Mouse (Mus musculus): ENCODE measurements around the gene Ggnbp2. TPM values are rescaled to one million over a fixed set of nuclear protein-coding genes. Genes with fewer than 3 reads are reported as not detected.

Ggnbp2 gene
- 75.5 and 76.8 TPM in 2 replicates for polyA plus RNA-seq (2016; fragmentation: Nextera tagmentation; extraction: Ambion mirVana)

DNA sequence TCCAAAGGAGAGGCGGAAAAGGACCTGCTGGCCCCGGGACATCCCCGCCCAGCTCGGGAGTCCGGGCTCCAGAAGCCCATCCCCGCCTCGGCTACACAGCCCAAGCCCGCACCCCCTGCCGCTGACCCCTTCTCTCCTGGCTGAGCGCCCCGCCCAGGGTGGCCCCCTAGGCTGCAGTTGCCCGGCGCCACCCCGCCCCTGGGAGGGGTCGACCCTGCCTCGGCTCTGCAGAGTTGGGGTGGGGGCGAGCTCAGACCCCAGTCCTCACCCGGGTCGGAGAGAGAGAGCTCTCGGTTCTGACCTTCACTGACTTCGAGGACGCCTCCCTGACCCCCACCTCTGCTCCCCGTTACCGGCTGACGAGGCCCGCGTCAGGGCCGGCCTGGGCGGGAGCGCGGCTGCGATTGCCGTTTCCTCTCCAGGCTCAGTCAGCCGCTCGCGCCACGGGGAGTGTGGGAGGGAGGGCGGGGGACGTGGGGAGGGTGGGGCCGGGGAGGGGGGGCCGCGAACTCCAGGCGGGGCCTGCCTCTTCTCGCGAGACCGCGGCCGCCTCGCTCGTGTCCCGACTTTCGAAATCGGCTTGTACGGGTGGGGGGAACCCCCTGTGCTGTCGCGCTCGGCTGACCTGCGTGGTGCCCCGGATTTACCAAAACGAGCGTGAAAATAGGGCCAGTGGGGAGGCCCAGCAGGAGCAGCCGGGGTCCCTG lies at the start of gene Ggnbp2:
Ggnbp2 (minus strand) TSS at position 481 of the 707 bp plus-strand sequence.
- peak within 1 kb of the TSS; percentile 79 for H3K4me2 ChIP-seq
- peak within 1 kb of the TSS; percentile 98 for H3K4me3 ChIP-seq
- H3K27me3 ChIP-seq (replicated peaks), result no peaks in the 10 kb centered on the region
- H3K27ac ChIP-seq, result peak within 1 kb of the TSS; percentile 100
- WGBS (ENCODE audit: insufficient replicate concordance), result under 1% methylated on average over 46 of the region's 62 CpGs
- ATAC-seq, result peak; percentile 81
- H3K4me1 ChIP-seq, result peaks cover 45% of the 10 kb centered on the region
- H3K9me3 ChIP-seq (replicated peaks), result no peaks in the 10 kb centered on the region
- H3K36me3 ChIP-seq, result peaks cover 25% of the 10 kb centered on the region
- peak within 1 kb of the TSS; percentile 99 for H3K9ac ChIP-seq

- H3K36me3 ChIP-seq, result no peaks in the 10 kb centered on the region
- no peak overlapping the region for H3K9ac ChIP-seq
- H3K9me3 ChIP-seq (replicated peaks), result no peaks in the 10 kb centered on the region
- no peak for ATAC-seq
- H3K27ac ChIP-seq, result no peak overlapping the region
- 0 out of 2 replicates have a peak, but pooled peaks cover 14% of the 10 kb centered on the region for H3K27me3 ChIP-seq (replicated peaks)
- no peak overlapping the region for H3K4me2 ChIP-seq
- 52% methylated on average over 7 of the region's 7 CpGs for WGBS (ENCODE audit: insufficient replicate concordance)
- H3K4me1 ChIP-seq, result peaks cover 26% of the 10 kb centered on the region
- no peak overlapping the region for H3K4me3 ChIP-seq
Measured at GRCm38 (mm10) chr11:84919951-84920350, 49.3 kb upstream of the Ggnbp2 start.

DNA sequence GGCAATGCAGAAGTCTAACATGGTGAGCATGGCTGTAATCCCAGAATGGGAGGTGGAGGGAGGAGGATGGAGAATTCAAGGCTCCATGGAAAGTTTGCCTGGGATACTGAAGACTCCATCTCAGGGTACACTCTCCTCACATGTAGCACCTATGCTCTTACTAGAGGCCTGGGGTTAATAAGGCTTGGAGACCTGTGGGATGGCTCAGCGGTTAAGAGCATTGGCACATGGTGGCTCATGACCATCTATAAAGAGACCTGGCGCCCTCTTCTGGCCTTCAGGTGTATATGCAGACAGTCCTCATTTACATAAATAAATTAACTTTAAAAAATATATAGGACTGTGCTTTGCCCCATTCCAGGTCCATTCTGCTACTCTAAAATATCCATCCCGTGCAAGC lies 48.7 kb upstream of the Ggnbp2 start:
- Histone ChIP-seq H3K4me2 (no peak overlapping the region), H3K27me3 (replicated peaks) (0 out of 2 replicates have a peak, but pooled peaks cover 7% of the 10 kb centered on the region), H3K27ac (no peak overlapping the region), H3K4me3 (no peak overlapping the region), H3K9ac (no peak overlapping the region), H3K9me3 (replicated peaks) (no peaks in the 10 kb centered on the region), H3K36me3 (peaks cover 6% of the 10 kb centered on the region), H3K4me1 (peaks cover 33% of the 10 kb centered on the region)
- no peak for ATAC-seq
- WGBS (ENCODE audit: insufficient replicate concordance), result 30% methylated on average over 3 of the region's 3 CpGs

- H3K27me3 ChIP-seq (replicated peaks), result 0 out of 2 replicates have a peak, but pooled peaks cover 5% of the 10 kb centered on the region
- peak overlapping the region; percentile 55 for H3K4me2 ChIP-seq
- H3K9ac ChIP-seq, result 0 out of 2 replicates have a peak overlapping the region, but pooled peaks have one; percentile 20
- no peak overlapping the region for H3K4me3 ChIP-seq
- peaks cover 37% of the 10 kb centered on the region for H3K4me1 ChIP-seq
- H3K36me3 ChIP-seq, result peaks cover 14% of the 10 kb centered on the region
- ATAC-seq, result peak; percentile 81
- no peaks in the 10 kb centered on the region for H3K9me3 ChIP-seq (replicated peaks)
- peak overlapping the region; percentile 23; the same call in 1 of the 2 replicates for H3K27ac ChIP-seq
- whole genome bisulfite sequencing (ENCODE audit: insufficient replicate concordance), result 3% methylated on average over 16 of the region's 16 CpGs
Measured at GRCm38 (mm10) chr11:84918425-84918824, 47.8 kb upstream of the Ggnbp2 start.

GRCm38 (mm10) chr11:84916703-84917300 lies 46.2 kb upstream of the Ggnbp2 start:
- Histone ChIP-seq H3K9ac (peak overlapping the region; percentile 90; the same call in 1 of the 2 replicates), H3K4me2 (peak overlapping the region; percentile 74), H3K4me1 (peaks cover 37% of the 10 kb centered on the region), H3K27ac (no peak overlapping the region), H3K27me3 (replicated peaks) (no peaks in the 10 kb centered on the region), H3K9me3 (replicated peaks) (no peaks in the 10 kb centered on the region), H3K36me3 (peaks cover 30% of the 10 kb centered on the region), H3K4me3 (peak overlapping the region; percentile 93)
- 56% methylated on average over 7 of the region's 7 CpGs for WGBS (ENCODE audit: insufficient replicate concordance)
- no peak for ATAC-seq

GRCm38 (mm10) chr11:84916053-84916702 lies 45.6 kb upstream of the Ggnbp2 start, which contains the start of gene Znhit3:
Gene Znhit3, minus strand, starts transcription at chr11:84916366.
- Histone ChIP-seq H3K9ac (peak within 1 kb of the TSS; percentile 90), H3K4me3 (peak within 1 kb of the TSS; percentile 93), H3K27ac (peak within 1 kb of the TSS; percentile 76), H3K4me2 (peak within 1 kb of the TSS; percentile 74), H3K27me3 (replicated peaks) (no peaks in the 10 kb centered on the region), H3K9me3 (replicated peaks) (no peaks in the 10 kb centered on the region), H3K36me3 (peaks cover 36% of the 10 kb centered on the region), H3K4me1 (peaks cover 37% of the 10 kb centered on the region)
- 3% methylated on average over 34 of the region's 34 CpGs for WGBS (ENCODE audit: insufficient replicate concordance)
- ATAC-seq, result peak; percentile 82

GRCm38 (mm10) chr11:84914673-84915072 lies 44.1 kb upstream of the Ggnbp2 start:
- Histone ChIP-seq H3K36me3 (peaks cover 50% of the 10 kb centered on the region), H3K4me1 (peaks cover 37% of the 10 kb centered on the region), H3K9me3 (replicated peaks) (no peaks in the 10 kb centered on the region), H3K4me2 (peak overlapping the region; percentile 74), H3K4me3 (peak overlapping the region; percentile 93), H3K27me3 (replicated peaks) (no peaks in the 10 kb centered on the region), H3K27ac (no peak overlapping the region), H3K9ac (0 out of 2 replicates have a peak overlapping the region, but pooled peaks have one; percentile 25)
- ATAC-seq, result no peak
- 72% methylated on average over 5 of the region's 5 CpGs for WGBS (ENCODE audit: insufficient replicate concordance)

DNA sequence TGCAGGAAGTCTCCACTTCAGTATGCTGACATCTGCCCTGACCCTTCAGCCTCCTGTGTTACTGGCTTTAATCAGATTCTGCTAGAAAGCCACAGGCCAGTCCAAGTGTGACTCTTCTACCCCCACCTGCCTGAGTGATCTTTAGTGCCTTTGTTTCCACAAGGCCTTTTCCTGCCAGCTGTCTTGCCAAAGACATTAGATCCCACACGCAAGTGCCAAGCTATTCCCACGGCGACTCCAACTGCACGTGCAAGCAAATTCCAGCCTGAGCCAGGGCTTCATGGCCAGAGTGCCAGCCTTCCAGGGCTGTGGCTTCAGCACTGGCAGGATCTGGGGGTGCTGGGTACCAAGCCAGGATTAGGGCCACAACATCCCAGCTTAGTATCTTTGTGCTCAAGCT lies 39.8 kb upstream of the Ggnbp2 start:
- peaks cover 15% of the 10 kb centered on the region for H3K4me1 ChIP-seq
- H3K27ac ChIP-seq, result no peak overlapping the region
- no peaks in the 10 kb centered on the region for H3K9me3 ChIP-seq (replicated peaks)
- 93% methylated on average over 4 of the region's 4 CpGs for WGBS (ENCODE audit: insufficient replicate concordance)
- no peak overlapping the region for H3K4me2 ChIP-seq
- no peak overlapping the region for H3K4me3 ChIP-seq
- no peaks in the 10 kb centered on the region for H3K27me3 ChIP-seq (replicated peaks)
- H3K36me3 ChIP-seq, result peaks cover 92% of the 10 kb centered on the region
- ATAC-seq, result no peak
- no peak overlapping the region for H3K9ac ChIP-seq

DNA sequence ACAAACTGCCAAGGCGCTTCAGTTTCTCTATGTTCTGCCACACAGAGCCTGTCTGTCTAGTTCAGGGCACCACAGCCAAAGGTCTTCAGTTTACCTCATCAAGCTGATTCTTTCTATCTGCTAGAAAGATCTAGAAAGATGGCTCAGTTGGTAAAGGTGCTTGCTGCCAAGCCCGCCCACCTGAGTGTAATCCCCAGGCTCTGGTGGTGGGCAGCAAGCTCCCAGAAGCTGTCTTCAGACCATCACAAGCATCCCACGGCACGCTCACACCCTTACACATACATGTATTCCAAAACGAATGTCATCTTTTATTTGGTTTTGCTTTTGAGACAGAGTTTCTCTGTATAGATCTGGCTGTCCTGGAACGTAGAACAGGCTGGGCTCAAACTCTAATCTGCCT lies 37.9 kb upstream of the Ggnbp2 start:
- Histone ChIP-seq H3K36me3 (peaks cover 98% of the 10 kb centered on the region), H3K4me3 (no peak overlapping the region), H3K4me1 (no peaks in the 10 kb centered on the region), H3K9ac (no peak overlapping the region), H3K9me3 (replicated peaks) (no peaks in the 10 kb centered on the region), H3K27ac (no peak overlapping the region), H3K4me2 (no peak overlapping the region), H3K27me3 (replicated peaks) (no peaks in the 10 kb centered on the region)
- no peak for ATAC-seq
- WGBS (ENCODE audit: insufficient replicate concordance), result 87% methylated on average over 6 of the region's 6 CpGs

DNA sequence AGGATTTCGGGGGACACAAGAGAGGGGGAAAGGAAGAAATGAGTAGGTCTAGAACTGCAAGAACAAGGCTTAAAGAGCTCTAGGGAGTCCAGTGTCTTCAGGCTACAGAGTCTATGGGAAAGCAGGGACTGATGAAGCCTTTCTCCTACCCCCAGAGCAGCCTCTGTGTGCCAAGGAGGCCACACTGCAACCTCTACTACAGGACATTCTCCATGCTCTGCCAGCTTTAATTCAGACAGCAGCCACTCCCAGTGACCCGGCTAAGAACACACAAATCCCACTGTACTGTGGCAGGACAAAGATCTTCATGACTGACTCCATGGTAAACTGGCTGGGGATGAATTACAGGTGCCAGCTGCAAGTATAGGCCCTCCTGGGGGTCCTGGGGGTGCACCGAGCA lies 36.5 kb upstream of the Ggnbp2 start:
- ATAC-seq, result no peak
- H3K4me2 ChIP-seq, result no peak overlapping the region
- H3K36me3 ChIP-seq, result peaks cover 99% of the 10 kb centered on the region

GRCm38 (mm10) chr11:84904597-84905144 lies 34.1 kb upstream of the Ggnbp2 start:
- H3K4me3 ChIP-seq, result no peak overlapping the region
- WGBS (ENCODE audit: insufficient replicate concordance), result 73% methylated on average over 9 of the region's 9 CpGs
- H3K27ac ChIP-seq, result no peak overlapping the region
- H3K36me3 ChIP-seq, result peaks cover 99% of the 10 kb centered on the region
- no peaks in the 10 kb centered on the region for H3K4me1 ChIP-seq
- H3K9me3 ChIP-seq (replicated peaks), result no peaks in the 10 kb centered on the region
- no peak overlapping the region for H3K9ac ChIP-seq
- no peaks in the 10 kb centered on the region for H3K27me3 ChIP-seq (replicated peaks)
- H3K4me2 ChIP-seq, result no peak overlapping the region
- ATAC-seq, result no peak

More for the DNA sequence above, 36.5 kb upstream of the Ggnbp2 start:
- WGBS (ENCODE audit: insufficient replicate concordance), result 74% methylated on average over 3 of the region's 3 CpGs
- no peak overlapping the region for H3K27ac ChIP-seq
- no peaks in the 10 kb centered on the region for H3K9me3 ChIP-seq (replicated peaks)
- H3K9ac ChIP-seq, result no peak overlapping the region
- H3K27me3 ChIP-seq (replicated peaks), result no peaks in the 10 kb centered on the region
- no peaks in the 10 kb centered on the region for H3K4me1 ChIP-seq
- no peak overlapping the region for H3K4me3 ChIP-seq
